Mouse (Mus musculus): ENCODE data around the gene Tspan18. TPM values are rescaled to one million over a fixed set of nuclear protein-coding genes. Genes with fewer than 3 reads are reported as not detected.

The Tspan18 gene
- polyA plus RNA-seq, 1 experiment from 2014 or later, result 27.8 TPM

- WGBS, result 90% methylated on average over 3 of the region's 3 CpGs
- Histone ChIP-seq H3K36me3 (ENCODE audit: control insufficient read depth, insufficient read depth, low read length) (peaks cover 60% of the 10 kb centered on the region), H3K4me2 (ENCODE audit: low read length) (no peak overlapping the region), H3K4me1 (ENCODE audit: control insufficient read depth, insufficient read depth, low read length) (0 out of 2 replicates have a peak, but pooled peaks cover 4% of the 10 kb centered on the region), H3K27me3 (ENCODE audit: control insufficient read depth, insufficient read depth, low read length) (no peaks in the 10 kb centered on the region), H3K9me3 (ENCODE audit: control insufficient read depth, low read length) (no peaks in the 10 kb centered on the region), H3K4me3 (replicated peaks; ENCODE audit: low read depth, low read length) (no peak overlapping the region), H3K27ac (replicated peaks; ENCODE audit: low read depth, low read length) (no peak overlapping the region), H3K9ac (replicated peaks; ENCODE audit: low read length) (no peak overlapping the region)
- no peak for DNase-seq
- no peak for ATAC-seq (ENCODE audit: low FRiP score, low TSS enrichment)
Observed at GRCm38 (mm10) chr2:93201997-93202396, 132.3 kb downstream of the Tspan18 start.

- 81% methylated on average over 10 of the region's 10 CpGs for WGBS
- no peak overlapping the region for H3K4me2 ChIP-seq (ENCODE audit: low read length)
- H3K27ac ChIP-seq (replicated peaks; ENCODE audit: low read depth, low read length), result 0 out of 2 replicates have a peak overlapping the region, but pooled peaks have one; percentile 10
- no peak overlapping the region for H3K9ac ChIP-seq (replicated peaks; ENCODE audit: low read length)
- peaks cover 66% of the 10 kb centered on the region for H3K36me3 ChIP-seq (ENCODE audit: control insufficient read depth, insufficient read depth, low read length)
- no peaks in the 10 kb centered on the region for H3K9me3 ChIP-seq (ENCODE audit: control insufficient read depth, low read length)
- no peak overlapping the region for H3K4me3 ChIP-seq (replicated peaks; ENCODE audit: low read depth, low read length)
- no peaks in the 10 kb centered on the region for H3K27me3 ChIP-seq (ENCODE audit: control insufficient read depth, insufficient read depth, low read length)
- H3K4me1 ChIP-seq (ENCODE audit: control insufficient read depth, insufficient read depth, low read length), result 0 out of 2 replicates have a peak, but pooled peaks cover 4% of the 10 kb centered on the region
- ATAC-seq (ENCODE audit: low FRiP score, low TSS enrichment) (no peak), DNase-seq (no peak)
Observed at GRCm38 (mm10) chr2:93200681-93201340, 133.5 kb downstream of the Tspan18 start.

DNA sequence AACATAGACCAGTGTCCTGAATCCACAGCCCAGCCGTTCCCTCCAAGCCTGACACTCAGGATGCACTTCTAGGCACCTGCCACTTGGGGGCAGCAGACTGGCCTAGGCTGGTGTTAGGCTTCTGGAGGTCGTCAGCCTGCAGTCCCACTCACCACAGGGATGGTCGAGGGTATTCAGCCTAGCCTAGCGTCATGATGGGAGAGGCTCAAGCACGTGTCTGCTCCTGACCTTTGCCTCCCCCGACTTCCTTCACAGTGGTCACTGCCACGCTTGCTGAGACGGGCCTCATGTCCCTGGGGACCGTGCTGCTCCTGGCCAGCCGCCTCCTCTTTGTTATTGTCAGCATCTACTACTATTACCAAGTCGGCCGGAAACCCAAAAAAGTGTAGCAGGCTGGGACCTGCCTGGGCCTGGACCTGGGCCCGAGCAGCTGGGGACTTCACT lies 134.8 kb downstream of the Tspan18 start:
- ATAC-seq (ENCODE audit: low FRiP score, low TSS enrichment), result 0 out of 2 replicates have a peak, but pooled peaks have one; percentile 16
- Histone ChIP-seq H3K36me3 (ENCODE audit: control insufficient read depth, insufficient read depth, low read length) (peaks cover 62% of the 10 kb centered on the region), H3K4me1 (ENCODE audit: control insufficient read depth, insufficient read depth, low read length) (0 out of 2 replicates have a peak, but pooled peaks cover 9% of the 10 kb centered on the region), H3K9ac (replicated peaks; ENCODE audit: low read length) (no peak overlapping the region), H3K9me3 (ENCODE audit: control insufficient read depth, low read length) (no peaks in the 10 kb centered on the region), H3K27ac (replicated peaks; ENCODE audit: low read depth, low read length) (0 out of 2 replicates have a peak overlapping the region, but pooled peaks have one; percentile 33), H3K4me3 (replicated peaks; ENCODE audit: low read depth, low read length) (no peak overlapping the region), H3K27me3 (ENCODE audit: control insufficient read depth, insufficient read depth, low read length) (no peaks in the 10 kb centered on the region), H3K4me2 (ENCODE audit: low read length) (no peak overlapping the region)
- 41% methylated on average over 13 of the region's 13 CpGs for WGBS
- peak; percentile 79 for DNase-seq

- Histone ChIP-seq H3K4me2 (ENCODE audit: low read length) (no peak overlapping the region), H3K36me3 (ENCODE audit: control insufficient read depth, insufficient read depth, low read length) (peaks cover 58% of the 10 kb centered on the region), H3K4me3 (replicated peaks; ENCODE audit: low read depth, low read length) (no peak overlapping the region), H3K27ac (replicated peaks; ENCODE audit: low read depth, low read length) (peak overlapping the region; percentile 33; the same call in 1 of the 2 replicates), H3K27me3 (ENCODE audit: control insufficient read depth, insufficient read depth, low read length) (no peaks in the 10 kb centered on the region), H3K9me3 (ENCODE audit: control insufficient read depth, low read length) (no peaks in the 10 kb centered on the region), H3K9ac (replicated peaks; ENCODE audit: low read length) (no peak overlapping the region; the same call in 1 of the 2 replicates), H3K4me1 (ENCODE audit: control insufficient read depth, insufficient read depth, low read length) (peaks cover 14% of the 10 kb centered on the region)
- DNase-seq, result peak; percentile 96
- 9% methylated on average over 3 of the region's 3 CpGs for WGBS
- peak; percentile 71 for ATAC-seq (ENCODE audit: low FRiP score, low TSS enrichment)
Observed at GRCm38 (mm10) chr2:93198846-93199245, 135.5 kb downstream of the Tspan18 start.

GRCm38 (mm10) chr2:93193806-93194205 lies 140.5 kb downstream of the Tspan18 start:
- H3K4me3 ChIP-seq (replicated peaks; ENCODE audit: low read depth, low read length), result no peak overlapping the region
- no peaks in the 10 kb centered on the region for H3K9me3 ChIP-seq (ENCODE audit: control insufficient read depth, low read length)
- no peak overlapping the region for H3K9ac ChIP-seq (replicated peaks; ENCODE audit: low read length)
- peaks cover 21% of the 10 kb centered on the region; the same call in 1 of the 2 replicates for H3K36me3 ChIP-seq (ENCODE audit: control insufficient read depth, insufficient read depth, low read length)
- no peak overlapping the region for H3K4me2 ChIP-seq (ENCODE audit: low read length)
- ATAC-seq (ENCODE audit: low FRiP score, low TSS enrichment) (no peak), DNase-seq (no peak)
- 49% methylated on average over 4 of the region's 4 CpGs for WGBS
- peaks cover 60% of the 10 kb centered on the region for H3K4me1 ChIP-seq (ENCODE audit: control insufficient read depth, insufficient read depth, low read length)
- H3K27ac ChIP-seq (replicated peaks; ENCODE audit: low read depth, low read length), result no peak overlapping the region
- no peaks in the 10 kb centered on the region for H3K27me3 ChIP-seq (ENCODE audit: control insufficient read depth, insufficient read depth, low read length)

DNA sequence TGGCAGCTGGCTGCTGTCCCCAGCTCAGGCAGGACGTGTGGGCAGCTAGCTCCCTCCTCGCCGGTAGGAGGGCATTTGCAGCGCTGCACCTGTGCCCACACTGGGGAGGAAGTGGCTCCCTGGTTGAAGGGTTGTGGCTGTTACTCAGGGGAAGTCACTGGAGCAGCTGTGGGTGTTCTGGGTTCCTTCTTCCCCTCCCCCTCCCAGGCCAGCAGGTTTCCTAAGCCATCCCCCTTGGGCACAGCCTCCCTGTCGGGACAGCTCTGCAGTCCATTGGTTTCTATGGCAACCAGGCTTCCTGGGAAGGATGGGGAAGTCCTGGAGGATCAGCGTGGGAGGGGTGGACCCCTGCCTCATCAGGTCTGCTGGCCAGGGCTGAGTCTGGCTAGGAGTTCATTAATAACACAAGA lies 141.6 kb downstream of the Tspan18 start:
- WGBS, result 2% methylated on average over 6 of the region's 6 CpGs
- ATAC-seq (ENCODE audit: low FRiP score, low TSS enrichment) (peak; percentile 12; the same call in 1 of the 2 replicates), DNase-seq (peak; percentile 80)
- Histone ChIP-seq H3K9me3 (ENCODE audit: control insufficient read depth, low read length) (no peaks in the 10 kb centered on the region), H3K27me3 (ENCODE audit: control insufficient read depth, insufficient read depth, low read length) (no peaks in the 10 kb centered on the region), H3K36me3 (ENCODE audit: control insufficient read depth, insufficient read depth, low read length) (peaks cover 13% of the 10 kb centered on the region; the same call in 1 of the 2 replicates), H3K27ac (replicated peaks; ENCODE audit: low read depth, low read length) (peak overlapping the region; percentile 62), H3K9ac (replicated peaks; ENCODE audit: low read length) (peak overlapping the region; percentile 44), H3K4me3 (replicated peaks; ENCODE audit: low read depth, low read length) (no peak overlapping the region; the same call in 1 of the 2 replicates), H3K4me2 (ENCODE audit: low read length) (peak overlapping the region; percentile 87), H3K4me1 (ENCODE audit: control insufficient read depth, insufficient read depth, low read length) (peaks cover 62% of the 10 kb centered on the region)

DNA sequence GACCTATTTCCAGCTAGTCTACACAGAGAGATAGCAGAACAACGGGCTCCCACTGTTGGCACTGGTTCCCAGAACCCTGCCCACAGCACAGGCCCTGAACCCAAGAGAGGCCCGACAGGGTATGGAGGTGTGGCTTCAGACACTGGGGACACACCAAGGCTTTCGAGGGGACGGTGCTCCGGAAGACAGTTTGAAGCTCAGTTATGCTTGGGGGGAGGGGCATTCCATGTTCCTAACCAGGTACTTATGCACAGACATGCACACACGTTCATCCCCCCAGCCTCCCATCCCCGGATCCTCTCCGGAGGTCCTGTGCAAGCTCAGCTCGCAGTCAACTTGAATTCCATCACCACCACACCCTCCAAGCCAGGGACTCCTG lies 142.1 kb downstream of the Tspan18 start:
- no peak for DNase-seq
- H3K4me3 ChIP-seq (replicated peaks; ENCODE audit: low read depth, low read length), result peak overlapping the region; percentile 20; the same call in 1 of the 2 replicates
- H3K27me3 ChIP-seq (ENCODE audit: control insufficient read depth, insufficient read depth, low read length), result no peaks in the 10 kb centered on the region
- H3K4me2 ChIP-seq (ENCODE audit: low read length), result peak overlapping the region; percentile 87
- H3K9ac ChIP-seq (replicated peaks; ENCODE audit: low read length), result peak overlapping the region; percentile 44
- no peaks in the 10 kb centered on the region for H3K9me3 ChIP-seq (ENCODE audit: control insufficient read depth, low read length)
- 34% methylated on average over 9 of the region's 9 CpGs for WGBS
- H3K4me1 ChIP-seq (ENCODE audit: control insufficient read depth, insufficient read depth, low read length), result peaks cover 62% of the 10 kb centered on the region
- H3K36me3 ChIP-seq (ENCODE audit: control insufficient read depth, insufficient read depth, low read length), result peaks cover 8% of the 10 kb centered on the region; the same call in 1 of the 2 replicates
- no peak for ATAC-seq (ENCODE audit: low FRiP score, low TSS enrichment)
- peak overlapping the region; percentile 62 for H3K27ac ChIP-seq (replicated peaks; ENCODE audit: low read depth, low read length)

DNA sequence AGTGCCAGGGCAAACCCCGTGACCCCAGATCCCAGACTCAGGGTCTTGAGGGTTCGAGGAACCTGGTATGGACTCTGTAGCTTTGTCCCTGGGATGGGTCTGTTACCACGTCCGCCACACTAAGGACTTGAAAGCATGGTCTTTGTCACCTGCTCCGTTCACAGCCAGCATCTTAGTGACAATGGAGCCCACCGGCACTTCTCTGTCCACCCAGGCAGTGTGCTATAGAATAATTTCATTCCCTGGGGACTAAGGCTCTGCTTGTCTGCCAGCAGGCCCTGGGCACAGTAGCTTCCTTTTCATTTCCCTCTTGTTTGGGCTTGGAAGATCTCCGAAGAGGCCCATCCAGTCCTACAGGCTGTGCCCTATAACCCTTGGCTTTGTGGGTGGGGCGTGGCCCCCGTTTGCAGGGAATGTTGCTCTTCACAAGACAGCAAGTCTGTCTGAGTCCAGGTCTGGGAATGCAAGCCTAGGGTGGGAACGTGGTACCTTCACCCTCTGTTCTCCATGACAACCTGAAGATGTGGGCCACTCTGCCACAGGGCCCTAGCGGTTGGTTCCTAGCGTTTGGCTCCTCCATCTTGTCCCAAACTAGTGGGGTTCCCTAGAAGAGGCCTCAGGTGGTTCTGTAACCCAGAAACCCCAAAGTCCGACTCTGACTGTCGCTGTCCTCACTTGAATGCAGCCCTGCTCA lies 142.7 kb downstream of the Tspan18 start:
- Histone ChIP-seq H3K9ac (replicated peaks; ENCODE audit: low read length) (peak overlapping the region; percentile 47), H3K36me3 (ENCODE audit: control insufficient read depth, insufficient read depth, low read length) (peaks cover 4% of the 10 kb centered on the region; the same call in 1 of the 2 replicates), H3K4me2 (ENCODE audit: low read length) (peak overlapping the region; percentile 87), H3K4me3 (replicated peaks; ENCODE audit: low read depth, low read length) (peak overlapping the region; percentile 20), H3K9me3 (ENCODE audit: control insufficient read depth, low read length) (no peaks in the 10 kb centered on the region), H3K27ac (replicated peaks; ENCODE audit: low read depth, low read length) (peak overlapping the region; percentile 62), H3K27me3 (ENCODE audit: control insufficient read depth, insufficient read depth, low read length) (no peaks in the 10 kb centered on the region), H3K4me1 (ENCODE audit: control insufficient read depth, insufficient read depth, low read length) (peaks cover 65% of the 10 kb centered on the region)
- no peak for ATAC-seq (ENCODE audit: low FRiP score, low TSS enrichment)
- peak; percentile 58 for DNase-seq
- 48% methylated on average over 14 of the region's 14 CpGs for WGBS

Measured in midbrain, embryonic 14.5 days (tissue).